Comparison of ENCODE assay signal across 9 mouse cellular contexts in the genomic region with DNA sequence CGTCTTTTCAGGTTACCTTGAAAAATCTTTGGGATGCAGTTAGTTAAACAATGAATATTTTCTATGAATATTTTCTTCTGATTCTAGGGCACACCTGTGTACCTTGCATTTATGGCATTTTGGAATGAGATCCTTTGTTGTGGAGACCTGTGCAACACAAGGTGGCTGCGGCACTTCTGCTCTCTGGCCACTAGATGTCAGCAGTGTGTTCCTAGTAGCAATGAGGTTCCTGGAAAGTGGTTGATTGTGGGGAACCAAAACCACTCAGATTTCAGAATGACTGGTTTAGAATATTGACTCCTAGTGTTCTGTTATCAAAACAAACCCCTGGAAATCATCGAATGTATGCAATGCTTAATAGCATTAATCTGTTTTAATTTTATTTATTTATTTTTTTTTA. TPM values are rescaled to one million over a fixed set of nuclear protein-coding genes. Genes with fewer than 3 reads are reported as not detected.
A peak's percentile ranks its signal among the peaks of the same experiment; 100 is the strongest.
DNase-seq lines count a peak whose midpoint lies in the region; ATAC-seq and TF ChIP-seq lines count a peak whose summit lies in the region.
"Had no signal": no experiment of that assay in that cellular context is flagged by ENCODE, and none has a peak within 500 bp of the region (broad histone marks: within the 10 kb centered on the region; RNA-seq: fewer than 3 reads in every experiment).

No protein-coding gene starts in this region.

- 6% methylated on average over 3 of the region's 3 CpGs for WGBS in intestine, postnatal 0 days
- WGBS in intestine, embryonic 15.5 days, result 7% methylated on average over 3 of the region's 3 CpGs

- TF ChIP-seq CTCF in intestine, postnatal 0 days (IDR thresholded peaks at IDR 0.05; ENCODE audit: low read depth), result peak; percentile 92

- H3K4me2 ChIP-seq in intestine, postnatal 0 days (replicated peaks; ENCODE audit: low read depth), result no peak overlapping the region
- H3K4me2 ChIP-seq in intestine, embryonic 15.5 days (replicated peaks), result no peak overlapping the region
- H3K4me2 ChIP-seq: embryonic facial prominence, embryonic 12.5 days had no signal

- no peak overlapping the region for H3K9ac ChIP-seq in intestine, postnatal 0 days (ENCODE audit: low read depth, low read length)
- H3K9ac ChIP-seq in intestine, embryonic 15.5 days, result no peak overlapping the region
- H3K9ac ChIP-seq: embryonic facial prominence, embryonic 12.5 days had no signal

- ATAC-seq in intestine, postnatal 0 days, result no peak
- no peak for ATAC-seq in intestine, embryonic 15.5 days

- intact Hi-C loops in left cerebral cortex, postnatal 36 days (cut with DNase I), result loop anchor here (2.0 to 10.0 kb wide), 2 partner anchors 143 to 729 kb away; no protein-coding TSS in a partner anchor

- no peak overlapping the region for H3K27ac ChIP-seq in intestine, postnatal 0 days (ENCODE audit: low read depth, low read length)
- no peak overlapping the region for H3K27ac ChIP-seq in intestine, embryonic 15.5 days
- H3K27ac ChIP-seq: embryonic facial prominence, embryonic 12.5 days had no signal

- no peaks in the 10 kb centered on the region for H3K36me3 ChIP-seq in intestine, postnatal 0 days (ENCODE audit: control insufficient read depth, insufficient read depth)
- no peaks in the 10 kb centered on the region for H3K36me3 ChIP-seq in intestine, embryonic 15.5 days
- H3K36me3 ChIP-seq: embryonic facial prominence, embryonic 12.5 days had no signal

- no peak overlapping the region for H3K4me3 ChIP-seq in intestine, postnatal 0 days (ENCODE audit: low read depth, low read length)
- H3K4me3 ChIP-seq in intestine, embryonic 15.5 days (replicated peaks), result no peak overlapping the region
- H3K4me3 ChIP-seq: embryonic facial prominence, embryonic 12.5 days had no signal

- no peaks in the 10 kb centered on the region for H3K9me3 ChIP-seq in intestine, postnatal 0 days (ENCODE audit: control insufficient read depth)
- no peaks in the 10 kb centered on the region for H3K9me3 ChIP-seq in intestine, embryonic 15.5 days
- H3K9me3 ChIP-seq: embryonic facial prominence, embryonic 12.5 days had no signal

- DNase-seq in adrenal gland, postnatal 25 days, result peak; percentile 52
- peak; percentile 58 for DNase-seq in embryo, embryonic 9.5 days (ENCODE audit: extremely low spot score)
- DNase-seq in hindlimb bud, embryonic 11.5 days (ENCODE audit: extremely low spot score, low read depth, low spot score), result peak; percentile 41
- peak; percentile 47 to 55 for DNase-seq in left cerebral cortex, postnatal 36 days (ENCODE audit: low spot score in 2 of 2)
- DNase-seq in naive thymus-derived CD4-positive, alpha-beta T cell, adult 2 months (ENCODE audit: low read depth), result peak; percentile 16
- peak; percentile 32 for DNase-seq in thymus, postnatal 14 days

- H3K27me3 ChIP-seq in intestine, postnatal 0 days (replicated peaks; ENCODE audit: control insufficient read depth, insufficient read depth, low read length), result no peaks in the 10 kb centered on the region
- no peaks in the 10 kb centered on the region for H3K27me3 ChIP-seq in intestine, embryonic 15.5 days (replicated peaks)
- H3K27me3 ChIP-seq: embryonic facial prominence, embryonic 12.5 days had no signal

- H3K4me1 ChIP-seq in intestine, postnatal 0 days (replicated peaks; ENCODE audit: control insufficient read depth, insufficient read depth, low read length), result no peaks in the 10 kb centered on the region
- H3K4me1 ChIP-seq in intestine, embryonic 15.5 days (replicated peaks), result no peaks in the 10 kb centered on the region
- H3K4me1 ChIP-seq: embryonic facial prominence, embryonic 12.5 days had no signal

RNA-seq across cellular contexts. Expression of gene Wdr72, which starts 31.7 kb away (rescaled TPM):
- 0.12 and 0.13 TPM in 2 replicates for polyA plus RNA-seq in intestine, postnatal 0 days (2015; fragmentation: Nextera tagmentation; extraction: Ambion mirVana)
- polyA plus RNA-seq in intestine, embryonic 15.5 days (2015; fragmentation: Nextera tagmentation; extraction: Ambion mirVana), result 0.15 and 0.16 TPM in 2 replicates
- not detected in 2 replicates for total RNA-seq in adrenal gland, postnatal 25 days (2021)
- not detected for total RNA-seq in left cerebral cortex, postnatal 36 days (2021)
